Mouse (Mus musculus) intestine, embryonic 14.5 days (tissue): ENCODE data around the gene Mettl7a2. TPM values are rescaled to one million over a fixed set of nuclear protein-coding genes. Genes with fewer than 3 reads are reported as not detected.

Experiments used
- ATAC-seq: fragments of 200-750 bp; cut with Nextera tagmentation; replicated peaks from 2 replicates; pipeline ENCODE4 v1.8.0; 2017; ENCODE audit warnings: low read depth, moderate number of reproducible peaks, moderate TSS enrichment, moderate library complexity; ENCODE audit not compliant: low FRiP score, low TSS enrichment
- DNase-seq: peaks from one replicate; pipeline ENCODE4 v3.0.0-alpha.2; 2018; ENCODE audit warnings: low spot score
- H3K27ac ChIP-seq: fragments of 300-500 bp; sonication (generic); 2 replicates; pipeline ENCODE4 v1.5.1; 2014; ENCODE audit warnings: low read depth, mild to moderate bottlenecking, control low read depth
- H3K27me3 ChIP-seq: fragments of 300-500 bp; sonication (generic); replicated peaks from 2 replicates; pipeline ENCODE4 v1.6.1; 2014; ENCODE audit warnings: low read length, control low read depth; ENCODE audit not compliant: control insufficient read depth, insufficient read depth
- H3K36me3 ChIP-seq: fragments of 300-500 bp; sonication (generic); 2 replicates; pipeline ENCODE4 v1.6.1; 2014; ENCODE audit warnings: low read length, control low read depth; ENCODE audit not compliant: control insufficient read depth, insufficient read depth
- H3K4me1 ChIP-seq: fragments of 300-500 bp; sonication (generic); replicated peaks from 2 replicates; pipeline ENCODE4 v1.6.1; 2014; ENCODE audit warnings: low read length, control low read depth, mixed read lengths; ENCODE audit not compliant: control insufficient read depth, insufficient read depth
- H3K4me2 ChIP-seq: fragments of 300-500 bp; sonication (generic); 2 replicates; pipeline ENCODE4 v1.6.1; 2014; ENCODE audit warnings: low read length
- H3K4me3 ChIP-seq: fragments of 300-500 bp; sonication (generic); 2 replicates; pipeline ENCODE4 v1.5.1; 2014; ENCODE audit warnings: low read depth, low read length, control low read depth, mixed read lengths
- H3K9ac ChIP-seq: fragments of 300-500 bp; sonication (generic); 2 replicates; pipeline ENCODE4 v1.6.1; 2014; ENCODE audit warnings: mild to moderate bottlenecking, low read length
- H3K9me3 ChIP-seq: fragments of 300-500 bp; sonication (generic); 2 replicates; pipeline ENCODE4 v1.6.1; 2016; ENCODE audit warnings: low read length, control low read depth; ENCODE audit not compliant: control insufficient read depth
- WGBS: fragments of 180-500 bp; shearing (Covaris S2); extraction: QIAGEN DNeasy Blood & Tissue Kit; methylation state at CpG from one replicate; pipeline ENCODE4 v1.1.7; 2014; 5-methylcytosine and 5-hydroxymethylcytosine counted together
- polyA plus RNA-seq: library from polyadenylated mRNA; unstranded; fragments of >200 nt; fragmentation: Nextera tagmentation; extraction: Ambion mirVana; gene quantifications from 2 replicates; pipeline ENCODE4 v1.2.1, GENCODE M21; 2014

Mettl7a2 gene
- polyA plus RNA-seq, 1 experiment from 2014 or later: not detected

- Histone ChIP-seq H3K36me3 (peaks cover 48% of the 10 kb centered on the region), H3K27me3 (no peaks in the 10 kb centered on the region)
- WGBS: 84% methylated on average over 11 of the region's 11 CpGs
Measured at GRCm38 (mm10) chr15:100393016-100393415, 40.0 kb downstream of the Mettl7a2 start.

GRCm38 (mm10) chr15:100395561-100395960, 42.6 kb downstream of the Mettl7a2 start:
- H3K4me1 ChIP-seq: no peaks in the 10 kb centered on the region
- H3K4me3 ChIP-seq: no peak overlapping the region
- DNase-seq (no peak), ATAC-seq (no peak)
- no peak overlapping the region for H3K27ac ChIP-seq
- no peak overlapping the region for H3K9ac ChIP-seq
- H3K27me3 ChIP-seq: no peaks in the 10 kb centered on the region
- WGBS: 92% methylated on average over 3 of the region's 3 CpGs
- H3K36me3 ChIP-seq: peaks cover 73% of the 10 kb centered on the region
- no peak overlapping the region for H3K4me2 ChIP-seq
- H3K9me3 ChIP-seq: no peaks in the 10 kb centered on the region

More at GRCm38 (mm10) chr15:100393016-100393415, 40.0 kb downstream of the Mettl7a2 start:
- no peak for ATAC-seq
- Histone ChIP-seq H3K9ac (no peak overlapping the region), H3K4me2 (no peak overlapping the region), H3K9me3 (no peaks in the 10 kb centered on the region), H3K4me3 (no peak overlapping the region), H3K4me1 (no peaks in the 10 kb centered on the region), H3K27ac (no peak overlapping the region)
- DNase-seq: no peak

GRCm38 (mm10) chr15:100400592-100401250, 47.7 kb downstream of the Mettl7a2 start:
- H3K9me3 ChIP-seq: no peaks in the 10 kb centered on the region
- H3K36me3 ChIP-seq: peaks cover 87% of the 10 kb centered on the region
- H3K27me3 ChIP-seq: no peaks in the 10 kb centered on the region
- H3K27ac ChIP-seq: no peak overlapping the region
- no peak overlapping the region for H3K4me2 ChIP-seq
- H3K4me1 ChIP-seq: no peaks in the 10 kb centered on the region
- DNase-seq (no peak), ATAC-seq (no peak)
- whole genome bisulfite sequencing: 84% methylated on average over 16 of the region's 16 CpGs
- H3K9ac ChIP-seq: no peak overlapping the region
- H3K4me3 ChIP-seq: no peak overlapping the region

GRCm38 (mm10) chr15:100401811-100402210, 48.8 kb downstream of the Mettl7a2 start:
- DNase-seq: no peak

GRCm38 (mm10) chr15:100402347-100402746, 49.3 kb downstream of the Mettl7a2 start:
- no peak for ATAC-seq
- H3K27me3 ChIP-seq: no peaks in the 10 kb centered on the region
- no peak for DNase-seq
- no peaks in the 10 kb centered on the region for H3K9me3 ChIP-seq
- WGBS: 84% methylated on average over 14 of the region's 14 CpGs
- no peak overlapping the region for H3K4me2 ChIP-seq
- no peak overlapping the region for H3K27ac ChIP-seq
- H3K9ac ChIP-seq: no peak overlapping the region
- H3K4me1 ChIP-seq: no peaks in the 10 kb centered on the region
- peaks cover 76% of the 10 kb centered on the region for H3K36me3 ChIP-seq
- H3K4me3 ChIP-seq: no peak overlapping the region

More at GRCm38 (mm10) chr15:100401811-100402210, 48.8 kb downstream of the Mettl7a2 start:
- WGBS: 88% methylated on average over 4 of the region's 4 CpGs
- Histone ChIP-seq H3K27ac (no peak overlapping the region), H3K9me3 (no peaks in the 10 kb centered on the region), H3K4me3 (no peak overlapping the region), H3K9ac (no peak overlapping the region), H3K36me3 (peaks cover 82% of the 10 kb centered on the region), H3K4me1 (no peaks in the 10 kb centered on the region), H3K4me2 (no peak overlapping the region), H3K27me3 (no peaks in the 10 kb centered on the region)
- ATAC-seq: no peak

GRCm38 (mm10) chr15:100402798-100403197, 49.8 kb downstream of the Mettl7a2 start:
- Histone ChIP-seq H3K27ac (no peak overlapping the region), H3K4me3 (no peak overlapping the region), H3K9ac (no peak overlapping the region), H3K36me3 (peaks cover 72% of the 10 kb centered on the region), H3K4me2 (no peak overlapping the region), H3K4me1 (no peaks in the 10 kb centered on the region), H3K9me3 (no peaks in the 10 kb centered on the region), H3K27me3 (no peaks in the 10 kb centered on the region)
- DNase-seq (no peak), ATAC-seq (no peak)
- 87% methylated on average over 4 of the region's 4 CpGs for WGBS

GRCm38 (mm10) chr15:100403318-100404000, 50.5 kb downstream of the Mettl7a2 start:
- H3K27me3 ChIP-seq: no peaks in the 10 kb centered on the region
- no peak overlapping the region for H3K4me3 ChIP-seq
- DNase-seq: no peak
- no peaks in the 10 kb centered on the region for H3K4me1 ChIP-seq
- no peaks in the 10 kb centered on the region for H3K9me3 ChIP-seq
- H3K36me3 ChIP-seq: peaks cover 71% of the 10 kb centered on the region
- H3K27ac ChIP-seq: no peak overlapping the region
- ATAC-seq: no peak
- H3K4me2 ChIP-seq: no peak overlapping the region
- H3K9ac ChIP-seq: no peak overlapping the region
- WGBS: 88% methylated on average over 16 of the region's 16 CpGs

- ATAC-seq (no peak), DNase-seq (no peak)
- Histone ChIP-seq H3K36me3 (peaks cover 64% of the 10 kb centered on the region), H3K9me3 (no peaks in the 10 kb centered on the region), H3K27ac (no peak overlapping the region), H3K4me3 (no peak overlapping the region), H3K4me1 (no peaks in the 10 kb centered on the region), H3K9ac (no peak overlapping the region), H3K4me2 (no peak overlapping the region), H3K27me3 (no peaks in the 10 kb centered on the region)
- WGBS: 77% methylated on average over 5 of the region's 5 CpGs
Measured at GRCm38 (mm10) chr15:100406088-100406487, 53.1 kb downstream of the Mettl7a2 start.
